Mouse (Mus musculus): ENCODE results near the gene Lypd6.

Gene Lypd6

DNA sequence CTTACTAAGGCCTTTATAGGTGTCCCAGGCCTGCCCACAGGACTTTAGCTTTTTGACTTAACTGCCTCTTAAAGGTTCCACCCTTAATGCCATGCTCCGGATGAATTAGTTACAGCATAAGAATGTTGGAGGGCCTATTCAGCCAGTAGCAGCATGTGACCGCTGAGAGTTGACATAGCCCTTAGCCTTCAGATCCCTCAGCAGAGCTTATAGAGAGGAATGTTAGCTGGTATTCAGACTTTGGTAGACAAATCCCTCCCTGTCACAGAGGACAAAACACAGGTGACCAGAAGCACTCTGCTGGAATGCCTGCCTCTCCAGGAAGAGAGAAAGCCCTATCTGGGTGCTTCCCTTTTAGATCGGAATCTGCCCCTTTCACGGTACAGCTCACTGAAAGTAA, 109.5 kb downstream of the Lypd6 start:
- no peak for DNase-seq

DNA sequence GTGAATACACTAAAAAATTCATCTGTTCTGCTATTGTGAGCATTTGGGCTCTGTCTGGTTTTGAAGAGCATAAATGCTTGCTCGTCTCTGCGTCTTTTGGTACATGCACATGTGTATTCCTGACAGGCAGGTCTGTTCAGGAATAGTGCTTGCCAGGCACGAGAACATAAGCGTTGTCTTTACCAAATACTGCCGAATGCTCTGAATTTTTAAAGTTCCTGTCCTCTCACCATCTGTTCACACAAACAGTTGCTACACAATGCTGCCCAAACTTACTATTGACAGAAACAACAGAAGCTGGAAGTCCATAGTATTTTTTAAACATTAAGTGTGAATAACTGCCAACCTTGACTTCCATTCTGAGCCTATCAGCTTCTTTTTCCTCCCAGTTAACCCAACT, 112.9 kb downstream of the Lypd6 start:
- DNase-seq = no peak

- DNase-seq = no peak
These were observed 114.2 kb downstream of the Lypd6 start for GRCm38 (mm10) chr2:50180423-50180822.

DNA sequence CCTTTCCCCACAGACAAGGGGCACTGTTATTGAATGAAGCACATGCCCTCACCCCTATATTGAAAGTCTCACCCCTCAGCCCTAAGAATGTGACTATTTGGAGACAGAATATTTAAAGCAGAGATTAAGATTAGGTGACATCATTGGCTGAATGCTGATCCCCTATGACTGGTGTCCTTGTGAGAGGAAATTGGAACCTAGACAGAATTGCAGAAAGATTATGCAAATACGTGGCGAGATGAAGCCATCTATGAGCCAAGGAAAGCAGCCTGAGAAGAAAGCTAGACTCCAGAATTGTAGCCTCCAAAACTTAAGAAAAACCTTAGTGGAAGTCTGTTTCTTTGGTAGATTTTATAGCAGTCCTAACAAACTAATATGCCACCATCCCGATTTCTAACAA, 115.1 kb downstream of the Lypd6 start:
- DNase-seq = no peak

DNA sequence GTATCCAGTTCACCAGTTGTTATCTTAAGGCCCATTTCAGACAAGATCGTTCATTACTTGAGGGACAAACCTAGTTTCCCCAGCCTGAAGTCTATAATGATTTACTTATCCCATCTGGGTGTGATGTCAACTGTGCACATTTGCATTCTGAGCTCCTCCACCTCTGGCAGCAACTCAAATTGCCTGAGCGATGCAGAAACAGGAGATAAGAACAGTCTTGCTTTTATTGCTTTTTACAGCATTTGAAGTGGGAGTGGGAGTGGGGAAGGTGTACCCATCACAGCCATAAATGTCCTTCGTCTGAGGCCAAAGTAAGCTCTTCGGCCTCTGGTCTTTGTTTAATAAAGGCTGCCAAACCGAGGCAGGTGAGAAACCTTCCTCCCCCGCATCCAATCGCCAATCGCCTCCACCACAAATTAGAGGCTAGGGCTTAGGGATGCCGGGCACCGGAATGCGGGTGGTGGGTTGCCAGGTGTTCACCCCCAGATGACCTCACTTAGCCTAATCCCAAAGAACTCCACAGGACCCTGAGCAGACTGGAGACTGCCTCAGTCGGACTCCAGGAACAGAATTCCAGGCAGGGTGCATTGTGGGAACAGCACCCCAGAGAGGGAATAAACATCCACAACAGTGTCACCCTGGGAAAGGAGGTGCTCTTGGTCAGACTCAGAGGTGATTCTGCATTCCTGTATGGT, 120.6 kb downstream of the Lypd6 start:
- no peak for DNase-seq

GRCm38 (mm10) chr2:50188856-50189255, 122.6 kb downstream of the Lypd6 start:
- no peak for DNase-seq

GRCm38 (mm10) chr2:50196681-50197080, 130.5 kb downstream of the Lypd6 start:
- DNase-seq = no peak

- no peak for DNase-seq
These were observed 131.6 kb downstream of the Lypd6 start for GRCm38 (mm10) chr2:50197801-50198200.

GRCm38 (mm10) chr2:50200541-50200940, 134.3 kb downstream of the Lypd6 start:
- DNase-seq = no peak

DNA sequence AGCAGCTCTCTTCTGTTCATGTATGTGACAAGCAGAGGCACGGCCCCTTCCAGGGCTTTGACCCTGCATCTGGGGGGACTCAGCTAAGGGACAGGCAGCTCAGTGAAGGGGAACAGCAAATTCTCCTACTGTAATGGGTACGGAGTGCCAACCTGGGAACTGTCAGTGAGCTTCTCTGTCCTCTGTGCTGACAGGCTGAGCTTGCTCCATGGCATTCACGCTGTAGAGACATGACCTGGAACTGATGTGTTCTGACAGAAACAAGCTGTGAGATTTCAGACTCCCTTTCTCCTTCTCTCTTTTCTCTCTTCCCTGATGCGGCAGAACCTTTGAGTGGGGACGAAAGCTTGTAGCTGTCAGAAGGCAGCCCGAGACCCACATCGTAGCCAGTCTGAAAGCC, 154.3 kb downstream of the Lypd6 start:
- DNase-seq = no peak

GRCm38 (mm10) chr2:50225019-50225418, 158.8 kb downstream of the Lypd6 start:
- DNase-seq = no peak

DNA sequence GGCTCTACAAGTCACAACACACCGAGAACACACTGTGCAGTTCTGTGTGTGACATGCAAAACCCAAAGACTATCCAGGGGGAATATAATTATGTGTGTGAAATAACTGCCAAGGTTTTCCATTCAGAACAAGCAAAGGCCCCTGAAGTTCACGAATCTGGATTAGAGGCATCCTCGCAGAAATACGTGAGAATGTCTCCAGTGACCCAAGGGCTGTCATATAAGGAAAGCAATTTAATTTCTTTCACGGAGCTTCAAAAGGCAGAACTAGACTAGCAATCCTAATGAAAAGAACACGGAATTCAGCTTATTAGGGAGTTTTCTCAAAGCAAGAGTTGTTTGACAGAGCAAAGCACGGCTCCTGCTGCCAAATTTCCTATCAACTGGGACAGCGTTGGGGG, 167.3 kb downstream of the Lypd6 start:
- no peak for DNase-seq
